Comparison of ENCODE assay signal across 21 mouse cellular contexts in genomic region chr1:73566770-73567169, GRCm38 (mm10).
DNase-seq lines count a peak whose midpoint lies in the region; ATAC-seq and TF ChIP-seq lines count a peak whose summit lies in the region.
"Had no signal": no experiment of that assay in that cellular context is flagged by ENCODE, and none has a peak within 500 bp of the region (broad histone marks: within the 10 kb centered on the region; RNA-seq: fewer than 3 reads in every experiment).

No protein-coding gene starts in this region.

- TF ChIP-seq POLR2A in limb, embryonic 14.5 days (IDR thresholded peaks at IDR 0.05; ENCODE audit: borderline replicate concordance, extremely low read depth, insufficient read depth, insufficient read length) = no peak
- no peak for TF ChIP-seq POLR2A in embryonic fibroblast, embryonic 13.5 days (IDR thresholded peaks at IDR 0.05; ENCODE audit: low read depth, low read length)

- H3K27ac ChIP-seq in gastrocnemius, adult 2 months = peak overlapping the region; percentile 54; the same call in 1 of the 2 replicates
- H3K27ac ChIP-seq in limb, embryonic 14.5 days (replicated peaks; ENCODE audit: low read depth, low read length) = no peak overlapping the region; the same call in 1 of the 2 replicates
- H3K27ac ChIP-seq in limb, embryonic 10.5 days = no peak overlapping the region
- peak overlapping the region; percentile 81 for H3K27ac ChIP-seq in embryonic fibroblast, embryonic 13.5 days (ENCODE audit: insufficient read depth, low read length)
- H3K27ac ChIP-seq: forebrain, embryonic 12.5 days; heart, adult 2 months; hindbrain, embryonic 14.5 days; left cerebral cortex, adult 2 months; liver, embryonic 12.5 days; lung, embryonic 15.5 days; midbrain, embryonic 10.5 days had no signal

- no peak overlapping the region for H3K4me2 ChIP-seq in limb, embryonic 14.5 days (replicated peaks; ENCODE audit: low read depth, low read length, severe bottlenecking)
- H3K4me2 ChIP-seq: forebrain, embryonic 12.5 days; hindbrain, embryonic 14.5 days; liver, embryonic 12.5 days; lung, embryonic 15.5 days had no signal

- no peaks in the 10 kb centered on the region for H3K9me3 ChIP-seq in limb, embryonic 14.5 days (ENCODE audit: control insufficient read depth, low read length)
- H3K9me3 ChIP-seq in limb, embryonic 10.5 days (replicated peaks) = no peaks in the 10 kb centered on the region; the same call in 1 of the 2 replicates
- H3K9me3 ChIP-seq: forebrain, embryonic 12.5 days; liver, embryonic 12.5 days; lung, embryonic 15.5 days had no signal

- no peak overlapping the region for H3K4me3 ChIP-seq in gastrocnemius, adult 2 months
- no peak overlapping the region for H3K4me3 ChIP-seq in limb, embryonic 14.5 days (replicated peaks; ENCODE audit: low read length)
- no peak overlapping the region for H3K4me3 ChIP-seq in limb, embryonic 10.5 days
- no peak overlapping the region for H3K4me3 ChIP-seq in embryonic fibroblast, embryonic 13.5 days (ENCODE audit: insufficient read depth, low read length)
- H3K4me3 ChIP-seq: forebrain, embryonic 12.5 days; heart, adult 2 months; left cerebral cortex, adult 2 months; liver, embryonic 12.5 days; lung, embryonic 15.5 days; midbrain, embryonic 10.5 days had no signal

- peak; percentile 31 for DNase-seq in gastrocnemius, adult 2 months
- no peak for DNase-seq in gastrocnemius, postnatal 10 days
- DNase-seq in limb, embryonic 14.5 days (ENCODE audit: low spot score) = peak; percentile 62
- DNase-seq in limb, embryonic 10.5 days (ENCODE audit: low spot score) = no peak
- peak; percentile 29 for DNase-seq in lung, postnatal 25 days (ENCODE audit: low spot score)
- no peak for DNase-seq in cerebellum, adult 11 months
- DNase-seq: B cell, adult 2 months; cerebellum, postnatal 10 days; embryo, embryonic 11 days; kidney, postnatal 36 days; left cerebral cortex, postnatal 4 days; right cerebral cortex, postnatal 25 days had no signal

- no peak overlapping the region for H3K9ac ChIP-seq in limb, embryonic 14.5 days (ENCODE audit: low read depth, low read length, severe bottlenecking)
- H3K9ac ChIP-seq: forebrain, embryonic 12.5 days; hindbrain, embryonic 14.5 days; liver, embryonic 12.5 days; lung, embryonic 15.5 days had no signal

- 69% methylated on average over 3 of the region's 3 CpGs for WGBS in limb, embryonic 14.5 days
- WGBS in limb, embryonic 10.5 days = 95% methylated on average over 3 of the region's 3 CpGs

- intact Hi-C loops in gastrocnemius, adult 2 months (cut with DNase I) = no loop called here

- H3K27me3 ChIP-seq in limb, embryonic 14.5 days (ENCODE audit: control insufficient read depth, insufficient read depth, low read length) = no peaks in the 10 kb centered on the region
- H3K27me3 ChIP-seq in limb, embryonic 10.5 days (ENCODE audit: low read depth, poor library complexity, severe bottlenecking) = no peaks in the 10 kb centered on the region
- H3K27me3 ChIP-seq: forebrain, embryonic 12.5 days; liver, embryonic 12.5 days; lung, embryonic 15.5 days had no signal

- no peak for ATAC-seq in limb, embryonic 14.5 days (ENCODE audit: low FRiP score, low read depth)
- no peak for ATAC-seq in megakaryocyte-erythroid progenitor cell, adult 5-6 weeks (replicated peaks; ENCODE audit: low FRiP score, low TSS enrichment, poor library complexity, severe bottlenecking)
- ATAC-seq: liver, embryonic 12.5 days had no signal

- no peak for TF ChIP-seq CTCF in gastrocnemius, adult 2 months (IDR thresholded peaks at IDR 0.05)
- TF ChIP-seq CTCF in embryonic fibroblast, embryonic 13.5 days (IDR thresholded peaks at IDR 0.05; ENCODE audit: borderline replicate concordance, insufficient read depth, low read length) = no peak

- H3K36me3 ChIP-seq in limb, embryonic 14.5 days (ENCODE audit: control insufficient read depth, insufficient read depth, low read length) = no peaks in the 10 kb centered on the region
- no peaks in the 10 kb centered on the region for H3K36me3 ChIP-seq in limb, embryonic 10.5 days
- H3K36me3 ChIP-seq: forebrain, embryonic 12.5 days; liver, embryonic 12.5 days; lung, embryonic 15.5 days; midbrain, embryonic 10.5 days had no signal

- H3K4me1 ChIP-seq in limb, embryonic 14.5 days (ENCODE audit: control insufficient read depth, insufficient read depth, low read length) = no peaks in the 10 kb centered on the region
- no peaks in the 10 kb centered on the region for H3K4me1 ChIP-seq in limb, embryonic 10.5 days
- H3K4me1 ChIP-seq in embryonic fibroblast, embryonic 13.5 days (ENCODE audit: control insufficient read depth, insufficient read depth, low read length) = no peaks in the 10 kb centered on the region
- H3K4me1 ChIP-seq: forebrain, embryonic 12.5 days; liver, embryonic 12.5 days; lung, embryonic 15.5 days; midbrain, embryonic 10.5 days had no signal

Comparison
In these comparisons a context has a peak if more than half of its experiments do, and no peak if none do; other contexts are left out.
1. DNase-seq: peak in gastrocnemius, adult 2 months (single experiment), limb, embryonic 14.5 days (single experiment) and lung, postnatal 25 days (single experiment); none in gastrocnemius, postnatal 10 days (single experiment), limb, embryonic 10.5 days (single experiment) and cerebellum, adult 11 months (single experiment).
2. H3K27ac ChIP-seq: peak in gastrocnemius, adult 2 months (single experiment) and embryonic fibroblast, embryonic 13.5 days (single experiment); none in limb, embryonic 14.5 days (single experiment) and limb, embryonic 10.5 days (single experiment).